Mouse (Mus musculus) G1E (cell line): ENCODE measurements at regions not wholly inside any gene's neighbourhood (a gene's known extent, or its start where the extent isn't known, plus 50 kb on each side); places are given as distances from the start of the nearest gene placed in this dataset.

Experiments used
- CTCF ChIP-seq: IDR thresholded peaks from 2 replicates; pipeline ENCODE4 v1.5.1; 2012; ENCODE audit warnings: low read depth, low read length, inconsistent platforms, mixed read lengths
- GATA1 ChIP-seq: IDR thresholded peaks from 2 replicates; pipeline ENCODE4 v1.6.1; 2012; ENCODE audit warnings: borderline replicate concordance, low read length, inconsistent platforms, mixed read lengths
- GATA2 ChIP-seq: IDR thresholded peaks from 2 replicates; pipeline ENCODE4 v1.6.1; 2012; ENCODE audit warnings: low read depth, low read length, inconsistent platforms, borderline replicate concordance
- POLR2AphosphoS5 ChIP-seq: IDR thresholded peaks from 2 replicates; pipeline ENCODE4 v1.6.1; 2012; ENCODE audit warnings: low read depth, low read length, inconsistent platforms; ENCODE audit not compliant: insufficient replicate concordance
- TAL1 ChIP-seq: conservative IDR thresholded peaks from 2 replicates; pipeline ENCODE4 v1.6.1; 2012; ENCODE audit warnings: low read depth, low read length, inconsistent platforms, mixed read lengths

GRCm38 (mm10) chr10:91628672-91629071 lies 447.6 kb upstream of the Tmpo start:
- TF ChIP-seq POLR2AphosphoS5 (no peak), CTCF (no peak), TAL1 (no peak), GATA1 (no peak), GATA2 (no peak)
